Mouse (Mus musculus) hindbrain, embryonic 14.5 days (tissue): Measurements from ENCODE around the gene Ggt5. TPM values are rescaled to one million over a fixed set of nuclear protein-coding genes. Genes with fewer than 3 reads are reported as not detected.

Source experiments
- ATAC-seq: fragments of 200-750 bp; cut with Nextera tagmentation; 2 replicates; pipeline ENCODE4 v1.8.0; 2017; ENCODE audit warnings: moderate number of reproducible peaks, mild to moderate bottlenecking, moderate TSS enrichment, moderate library complexity; ENCODE audit not compliant: low FRiP score
- DNase-seq: peaks from one replicate; pipeline ENCODE4 v3.0.0-alpha.2; 2015; ENCODE audit warnings: low spot score
- H3K27ac ChIP-seq: fragments of 300-500 bp; sonication (generic); 2 replicates; pipeline ENCODE4 v1.5.1; 2014; ENCODE audit warnings: mild to moderate bottlenecking, moderate library complexity
- H3K27me3 ChIP-seq: fragments of 300-500 bp; sonication (generic); 2 replicates; pipeline ENCODE4 v1.6.1; 2014; ENCODE audit warnings: mild to moderate bottlenecking, low read length, mixed read lengths; ENCODE audit not compliant: control insufficient read depth, insufficient read depth
- H3K36me3 ChIP-seq: fragments of 300-500 bp; sonication (generic); replicated peaks from 2 replicates; pipeline ENCODE4 v1.6.1; 2014; ENCODE audit not compliant: control insufficient read depth, insufficient read depth
- H3K4me1 ChIP-seq: fragments of 300-500 bp; sonication (generic); replicated peaks from 2 replicates; pipeline ENCODE4 v1.6.1; 2014; ENCODE audit warnings: antibody characterized with exemption, low read length, mixed read lengths; ENCODE audit not compliant: control insufficient read depth, insufficient read depth
- H3K4me2 ChIP-seq: fragments of 300-500 bp; sonication (generic); replicated peaks from 2 replicates; pipeline ENCODE4 v1.6.1; 2014; ENCODE audit warnings: mild to moderate bottlenecking, moderate library complexity
- H3K4me3 ChIP-seq: fragments of 300-500 bp; sonication (generic); replicated peaks from 2 replicates; pipeline ENCODE4 v1.5.1; 2014; ENCODE audit warnings: mild to moderate bottlenecking, low read length
- H3K9ac ChIP-seq: fragments of 300-500 bp; sonication (generic); 2 replicates; pipeline ENCODE4 v1.6.1; 2014
- H3K9me3 ChIP-seq: fragments of 300-500 bp; sonication (generic); 2 replicates; pipeline ENCODE4 v1.6.1; 2016; ENCODE audit warnings: low read length; ENCODE audit not compliant: control insufficient read depth
- WGBS: fragments of 180-500 bp; shearing (Covaris S2); extraction: QIAGEN DNeasy Blood & Tissue Kit; methylation state at CpG from one replicate; pipeline ENCODE4 v1.1.7; 2014; 5-methylcytosine and 5-hydroxymethylcytosine counted together
- polyA plus RNA-seq: library from polyadenylated mRNA; unstranded; fragments of >200 nt; fragmentation: Nextera tagmentation; extraction: Ambion mirVana; gene quantifications from 2 replicates; pipeline ENCODE4 v1.2.1, GENCODE M21; 2014

Gene Ggt5
- polyA plus RNA-seq, 1 experiment from 2014 or later: 2.1 TPM

GRCm38 (mm10) chr10:75664673-75665270 is 75.6 kb downstream of the Ggt5 start:
- no peak for DNase-seq
- peaks cover 24% of the 10 kb centered on the region for H3K4me1 ChIP-seq
- peaks cover 10% of the 10 kb centered on the region; the same call in 1 of the 2 replicates for H3K27me3 ChIP-seq
- H3K4me2 ChIP-seq: no peak overlapping the region
- ATAC-seq: no peak
- H3K36me3 ChIP-seq: peaks cover 21% of the 10 kb centered on the region
- no peaks in the 10 kb centered on the region for H3K9me3 ChIP-seq
- H3K9ac ChIP-seq: no peak overlapping the region
- H3K27ac ChIP-seq: no peak overlapping the region
- H3K4me3 ChIP-seq: no peak overlapping the region
- WGBS: 89% methylated on average over 6 of the region's 6 CpGs

- DNase-seq (no peak), ATAC-seq (no peak)
- Histone ChIP-seq H3K9ac (peak overlapping the region; percentile 69), H3K9me3 (no peaks in the 10 kb centered on the region), H3K27me3 (peaks cover 10% of the 10 kb centered on the region; the same call in 1 of the 2 replicates), H3K27ac (peak overlapping the region; percentile 68), H3K4me1 (peaks cover 24% of the 10 kb centered on the region), H3K4me3 (peak overlapping the region; percentile 48), H3K36me3 (peaks cover 28% of the 10 kb centered on the region), H3K4me2 (peak overlapping the region; percentile 97)
- 20% methylated on average over 4 of the region's 4 CpGs for WGBS
Measured at GRCm38 (mm10) chr10:75666451-75667030, 77.4 kb downstream of the Ggt5 start.

Other genes starting within 250 kb of the Ggt5 start
- 0.55 and 0.97 TPM in 2 replicates for gene Upb1, start 188.2 kb upstream of the Ggt5 start, polyA plus RNA-seq
- 118 and 119 TPM in 2 replicates for gene Snrpd3, start 71.8 kb upstream of the Ggt5 start, polyA plus RNA-seq
- 23.5 and 23.9 TPM in 2 replicates for gene Gucd1, start 71.4 kb upstream of the Ggt5 start, polyA plus RNA-seq
- gene Lrrc75b, start 29.0 kb upstream of the Ggt5 start, polyA plus RNA-seq: 34.5 and 43.5 TPM in 2 replicates
- gene Ggt1, start 27.7 kb upstream of the Ggt5 start, polyA plus RNA-seq: 1.6 and 1.7 TPM in 2 replicates
- 6.9 and 7.3 TPM in 2 replicates for gene Susd2, start 54.7 kb downstream of the Ggt5 start, polyA plus RNA-seq
- 32.4 and 40.4 TPM in 2 replicates for gene Cabin1, start 175.0 kb downstream of the Ggt5 start, polyA plus RNA-seq
- gene Ddt, start 184.1 kb downstream of the Ggt5 start, polyA plus RNA-seq: 84.3 and 89.8 TPM in 2 replicates
- not detected in 2 replicates for gene Gm20441, start 191.6 kb downstream of the Ggt5 start, polyA plus RNA-seq
- gene Gstt3, start 192.1 kb downstream of the Ggt5 start, polyA plus RNA-seq: 0.57 and 1.4 TPM in 2 replicates
- gene Gstt1, start 209.2 kb downstream of the Ggt5 start, polyA plus RNA-seq: 12.1 and 12.2 TPM in 2 replicates
- gene Gstt4, start 233.2 kb downstream of the Ggt5 start, polyA plus RNA-seq: not detected in 2 replicates
- gene Gstt2, start 248.1 kb downstream of the Ggt5 start, polyA plus RNA-seq: 5.8 and 8.3 TPM in 2 replicates